Mouse (Mus musculus): ENCODE data around the gene Surf1. TPM values are rescaled to one million over a fixed set of nuclear protein-coding genes. Genes with fewer than 3 reads are reported as not detected.

Gene Surf1
- polyA plus RNA-seq, 1 experiment: 23.2 TPM

DNA sequence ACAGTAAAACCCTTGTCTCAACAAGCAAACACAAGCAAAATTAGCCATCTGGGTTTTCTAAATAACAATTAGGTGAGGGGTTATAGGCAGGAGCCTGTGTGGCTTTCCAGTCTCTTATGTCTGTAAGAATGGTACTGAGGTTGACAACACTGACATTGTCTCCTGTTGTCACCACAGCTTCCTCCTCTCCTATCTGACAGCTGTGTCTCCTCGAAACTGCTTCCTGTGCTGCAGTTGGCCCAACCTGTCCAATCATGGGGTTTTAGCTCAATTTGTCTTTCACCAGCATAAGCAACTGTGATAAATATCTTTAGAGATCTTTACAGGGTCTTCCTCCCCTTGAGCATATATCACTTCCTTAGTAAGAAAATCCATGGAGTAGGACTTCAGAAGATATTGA, 20.1 kb upstream of the Surf1 start:
- H3K4me3 ChIP-seq (ENCODE audit: control insufficient read depth, low read depth, low read length): no peak overlapping the region
- no peaks in the 10 kb centered on the region for H3K36me3 ChIP-seq (ENCODE audit: control insufficient read depth, insufficient read depth, low read length)
- H3K4me1 ChIP-seq (ENCODE audit: control insufficient read depth, insufficient read depth, low read length): peaks cover 12% of the 10 kb centered on the region
- H3K27me3 ChIP-seq (ENCODE audit: control insufficient read depth, insufficient read depth, low read length): no peaks in the 10 kb centered on the region
- H3K27ac ChIP-seq (ENCODE audit: control insufficient read depth, insufficient read depth, low read depth, low read length): no peak overlapping the region
- TF ChIP-seq POLR2A (IDR thresholded peaks at IDR 0.05; ENCODE audit: control insufficient read depth, low read depth, low read length): no peak
- no peak for TF ChIP-seq CTCF (IDR thresholded peaks at IDR 0.05; ENCODE audit: control insufficient read depth, insufficient read depth, insufficient replicate concordance, low read depth, low read length)

DNA sequence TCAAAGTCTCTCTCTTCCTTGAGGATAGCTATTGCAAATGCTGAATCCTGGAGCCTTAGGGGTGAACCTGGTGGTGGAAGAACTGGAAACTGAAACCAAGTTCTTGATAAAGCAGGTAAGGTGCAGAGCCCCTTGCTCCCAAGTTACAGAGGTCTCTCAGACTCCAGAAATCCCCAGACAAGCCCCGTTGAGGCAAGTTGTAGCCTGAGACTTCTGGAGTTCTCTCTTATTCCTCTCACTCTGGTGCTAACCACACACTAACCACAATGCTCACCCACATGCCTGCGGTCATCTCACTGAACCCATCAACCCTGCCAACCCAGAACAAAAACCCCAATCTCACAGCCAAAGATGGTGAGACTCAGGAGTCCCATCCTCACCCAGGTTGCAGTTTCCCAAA, 19.0 kb upstream of the Surf1 start:
- Histone ChIP-seq H3K27me3 (ENCODE audit: control insufficient read depth, insufficient read depth, low read length) (no peaks in the 10 kb centered on the region), H3K36me3 (ENCODE audit: control insufficient read depth, insufficient read depth, low read length) (no peaks in the 10 kb centered on the region)
- TF ChIP-seq CTCF (IDR thresholded peaks at IDR 0.05; ENCODE audit: control insufficient read depth, insufficient read depth, insufficient replicate concordance, low read depth, low read length) (no peak), POLR2A (IDR thresholded peaks at IDR 0.05; ENCODE audit: control insufficient read depth, low read depth, low read length) (no peak)

DNA sequence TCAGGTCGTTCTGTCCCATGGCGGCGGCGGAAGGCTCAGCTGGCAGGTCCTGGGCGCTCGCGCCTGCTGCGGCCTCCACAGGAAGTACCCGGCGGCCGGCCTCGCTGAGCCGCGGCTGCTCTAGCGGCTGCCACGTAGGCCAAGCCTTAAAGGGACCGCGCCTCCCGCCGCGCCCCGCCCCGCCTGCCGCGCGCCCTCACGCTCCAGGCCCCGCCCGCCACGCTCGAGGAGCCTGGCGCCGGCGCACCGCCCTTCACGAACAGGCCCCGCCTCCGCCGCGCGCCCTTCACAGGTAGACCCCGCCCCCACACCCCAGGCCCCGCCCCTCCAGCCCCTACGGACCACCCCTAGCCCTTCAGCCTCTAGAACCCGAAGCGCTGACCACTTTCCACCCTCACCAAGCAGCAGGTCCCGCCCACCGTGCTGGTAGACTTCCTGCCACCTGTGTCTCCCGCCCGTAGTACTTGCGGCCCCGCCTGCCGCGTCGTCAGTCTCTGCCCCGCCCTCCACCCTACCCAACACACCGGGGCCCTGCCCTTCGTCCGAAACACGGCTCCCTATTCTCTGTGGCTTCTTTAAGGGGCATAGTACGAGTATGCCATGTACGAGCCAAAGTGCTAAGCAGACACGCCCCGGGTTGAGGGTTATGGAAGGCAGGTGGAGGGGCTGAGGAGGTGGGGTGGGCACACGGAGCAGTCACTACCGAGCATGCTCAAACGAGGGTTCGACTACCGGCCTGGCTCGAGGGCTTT, 17.1 kb upstream of the Surf1 start, which contains the start of the genes Surf4 and Stkld1:
Surf4 (minus strand) TSS at position 625 of the 752 bp plus-strand sequence.
Stkld1 (plus strand) TSS at position 744 of the 752 bp plus-strand sequence.
- no peaks in the 10 kb centered on the region; the same call in 1 of the 2 replicates for H3K36me3 ChIP-seq (ENCODE audit: control insufficient read depth, insufficient read depth, low read length)
- H3K4me1 ChIP-seq (ENCODE audit: control insufficient read depth, insufficient read depth, low read length): peaks cover 17% of the 10 kb centered on the region
- peak; percentile 74 for TF ChIP-seq POLR2A (IDR thresholded peaks at IDR 0.05; ENCODE audit: control insufficient read depth, low read depth, low read length)
- TF ChIP-seq CTCF (IDR thresholded peaks at IDR 0.05; ENCODE audit: control insufficient read depth, insufficient read depth, insufficient replicate concordance, low read depth, low read length): no peak
- H3K27me3 ChIP-seq (ENCODE audit: control insufficient read depth, insufficient read depth, low read length): no peaks in the 10 kb centered on the region
- peak within 1 kb of the TSS; percentile 98 for H3K4me3 ChIP-seq (ENCODE audit: control insufficient read depth, low read depth, low read length)
- peak within 1 kb of the TSS; percentile 96 for H3K27ac ChIP-seq (ENCODE audit: control insufficient read depth, insufficient read depth, low read depth, low read length)

More for the DNA sequence above, 19.0 kb upstream of the Surf1 start:
- Histone ChIP-seq H3K4me1 (ENCODE audit: control insufficient read depth, insufficient read depth, low read length) (peaks cover 14% of the 10 kb centered on the region), H3K4me3 (ENCODE audit: control insufficient read depth, low read depth, low read length) (no peak overlapping the region), H3K27ac (ENCODE audit: control insufficient read depth, insufficient read depth, low read depth, low read length) (no peak overlapping the region)

DNA sequence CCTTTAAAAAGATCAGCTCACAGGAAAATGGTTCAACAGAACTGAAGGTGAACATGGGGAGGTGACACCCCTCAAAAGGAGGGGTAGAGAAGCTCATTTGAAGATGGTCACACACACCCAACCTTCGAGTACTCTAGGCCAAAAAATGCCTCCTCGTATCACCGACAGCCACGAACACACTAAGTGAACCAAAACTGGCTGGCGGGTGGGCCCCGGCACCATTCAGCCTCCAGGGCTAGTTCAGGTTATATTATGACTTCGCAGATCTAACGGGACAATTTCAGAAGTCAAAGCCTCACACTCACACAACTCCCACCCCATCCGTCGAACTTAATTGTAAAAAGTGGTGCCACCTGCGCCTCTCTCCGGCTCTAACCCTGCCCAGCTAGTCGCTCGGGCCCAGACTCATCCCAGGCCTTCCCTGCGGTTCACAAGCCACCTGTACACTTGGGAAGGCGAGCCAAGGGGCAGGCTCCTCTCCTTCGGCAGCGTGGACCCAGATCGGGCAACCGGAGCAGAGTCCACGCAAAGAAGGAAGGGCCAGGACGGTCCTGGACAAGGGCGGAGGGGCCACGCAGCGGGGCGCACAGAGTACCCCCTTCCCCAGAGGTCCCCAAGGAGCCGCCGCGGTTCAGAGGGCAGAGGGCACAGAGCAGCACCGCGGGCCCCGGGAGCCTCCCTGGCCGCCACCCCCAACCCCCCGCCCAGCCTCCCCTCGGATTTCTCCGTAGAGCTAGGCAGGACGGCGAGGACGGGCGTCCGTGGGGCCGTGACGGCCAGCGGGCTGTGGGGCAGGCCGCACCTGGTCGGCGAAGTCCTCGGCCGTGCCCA, 16.4 kb upstream of the Surf1 start:
- Histone ChIP-seq H3K4me1 (ENCODE audit: control insufficient read depth, insufficient read depth, low read length) (peaks cover 18% of the 10 kb centered on the region), H3K4me3 (ENCODE audit: control insufficient read depth, low read depth, low read length) (peak overlapping the region; percentile 95), H3K27me3 (ENCODE audit: control insufficient read depth, insufficient read depth, low read length) (no peaks in the 10 kb centered on the region), H3K27ac (ENCODE audit: control insufficient read depth, insufficient read depth, low read depth, low read length) (peak overlapping the region; percentile 90), H3K36me3 (ENCODE audit: control insufficient read depth, insufficient read depth, low read length) (no peaks in the 10 kb centered on the region; the same call in 1 of the 2 replicates)
- TF ChIP-seq CTCF (IDR thresholded peaks at IDR 0.05; ENCODE audit: control insufficient read depth, insufficient read depth, insufficient replicate concordance, low read depth, low read length): no peak
- TF ChIP-seq POLR2A (IDR thresholded peaks at IDR 0.05; ENCODE audit: control insufficient read depth, low read depth, low read length): no peak

DNA sequence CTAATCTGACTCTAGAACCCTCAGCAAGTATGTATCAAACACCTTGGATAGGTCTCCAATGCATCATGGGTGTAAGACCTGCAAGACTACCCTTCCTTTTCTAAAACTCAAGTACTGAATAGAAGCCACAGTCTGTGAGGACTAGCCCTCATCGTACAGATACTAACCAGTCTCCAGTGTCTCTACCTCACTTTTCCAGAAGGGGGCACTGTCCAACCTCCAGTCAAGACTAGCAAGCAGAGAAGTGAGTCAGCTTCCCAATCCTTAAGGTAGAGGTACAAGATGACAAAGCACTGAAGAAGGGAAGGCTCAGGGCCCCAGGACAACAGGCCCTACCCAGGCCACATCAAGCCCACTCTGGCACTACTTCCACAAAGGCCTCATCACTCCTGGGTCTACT, 14.1 kb upstream of the Surf1 start:
- Histone ChIP-seq H3K4me3 (ENCODE audit: control insufficient read depth, low read depth, low read length) (no peak overlapping the region), H3K36me3 (ENCODE audit: control insufficient read depth, insufficient read depth, low read length) (peaks cover 2% of the 10 kb centered on the region; the same call in 1 of the 2 replicates), H3K27me3 (ENCODE audit: control insufficient read depth, insufficient read depth, low read length) (no peaks in the 10 kb centered on the region), H3K4me1 (ENCODE audit: control insufficient read depth, insufficient read depth, low read length) (peaks cover 18% of the 10 kb centered on the region), H3K27ac (ENCODE audit: control insufficient read depth, insufficient read depth, low read depth, low read length) (no peak overlapping the region)
- TF ChIP-seq CTCF (IDR thresholded peaks at IDR 0.05; ENCODE audit: control insufficient read depth, insufficient read depth, insufficient replicate concordance, low read depth, low read length) (no peak), POLR2A (IDR thresholded peaks at IDR 0.05; ENCODE audit: control insufficient read depth, low read depth, low read length) (no peak)

DNA sequence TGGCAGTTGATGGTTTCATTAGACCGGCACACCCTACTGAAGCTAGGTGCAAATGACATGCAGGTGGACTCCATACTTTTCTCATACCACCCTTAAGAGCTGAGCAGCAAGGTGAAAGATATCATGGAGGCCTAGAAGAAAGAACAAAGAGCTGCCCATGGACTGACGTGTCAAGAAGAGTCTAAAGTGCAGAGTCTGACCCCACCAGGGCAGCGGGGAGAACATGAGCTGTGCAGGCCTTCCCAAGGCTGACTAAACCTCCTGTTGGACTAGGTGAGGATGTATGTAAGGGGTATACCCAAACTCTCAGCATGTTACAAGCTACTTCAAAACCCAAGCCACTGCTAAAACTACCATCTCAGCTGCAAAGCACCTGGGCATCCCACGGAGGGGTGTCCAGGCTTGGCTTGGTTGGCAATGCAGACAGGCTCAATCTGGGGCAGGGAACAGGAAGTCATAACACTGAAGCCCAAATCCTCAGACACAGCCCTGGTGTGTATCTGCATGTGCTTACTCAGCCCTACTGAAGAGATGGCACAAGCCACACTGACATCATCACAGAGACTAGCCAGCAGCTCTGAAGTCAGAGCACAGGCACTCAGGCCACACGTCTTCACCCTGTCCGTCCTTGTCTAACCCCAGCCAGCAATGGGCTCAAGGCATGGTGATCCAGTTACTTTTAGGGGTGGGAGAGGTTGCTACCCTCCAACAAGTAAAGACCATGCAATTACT, 11.6 kb upstream of the Surf1 start:
- H3K27ac ChIP-seq (ENCODE audit: control insufficient read depth, insufficient read depth, low read depth, low read length): no peak overlapping the region
- H3K36me3 ChIP-seq (ENCODE audit: control insufficient read depth, insufficient read depth, low read length): peaks cover 2% of the 10 kb centered on the region; the same call in 1 of the 2 replicates
- H3K27me3 ChIP-seq (ENCODE audit: control insufficient read depth, insufficient read depth, low read length): no peaks in the 10 kb centered on the region
- TF ChIP-seq CTCF (IDR thresholded peaks at IDR 0.05; ENCODE audit: control insufficient read depth, insufficient read depth, insufficient replicate concordance, low read depth, low read length): no peak
- TF ChIP-seq POLR2A (IDR thresholded peaks at IDR 0.05; ENCODE audit: control insufficient read depth, low read depth, low read length): no peak
- H3K4me1 ChIP-seq (ENCODE audit: control insufficient read depth, insufficient read depth, low read length): peaks cover 16% of the 10 kb centered on the region
- no peak overlapping the region for H3K4me3 ChIP-seq (ENCODE audit: control insufficient read depth, low read depth, low read length)
